7 mouse cellular contexts compared by ENCODE assay signal in genomic region chr15:81062175-81062588, GRCm38 (mm10).
DNase-seq lines count a peak whose midpoint lies in the region; ATAC-seq lines count a peak whose summit lies in the region.

No protein-coding gene starts in this region.

- H3K27me3 ChIP-seq in midbrain, embryonic 16.5 days (ENCODE audit: control insufficient read depth, insufficient read depth, low read depth, low read length) = no peaks in the 10 kb centered on the region
- no peaks in the 10 kb centered on the region for H3K27me3 ChIP-seq in midbrain, embryonic 14.5 days (ENCODE audit: control insufficient read depth, insufficient read depth, low read length)
- H3K27me3 ChIP-seq in limb, embryonic 10.5 days (ENCODE audit: low read depth, poor library complexity, severe bottlenecking) = no peaks in the 10 kb centered on the region

- no peak for DNase-seq in midbrain, embryonic 14.5 days
- DNase-seq in gastrocnemius, adult 8-10 months (ENCODE audit: low spot score in 2 of 2) = peak; percentile 59 to 75
- peak; percentile 75 for DNase-seq in limb, embryonic 10.5 days (ENCODE audit: low spot score)
- no peak for DNase-seq in left cerebral cortex, adult 9 months (ENCODE audit: low spot score in 2 of 2)
- DNase-seq in adrenal gland, postnatal 25 days = no peak
- DNase-seq in spleen, adult 12 weeks (ENCODE audit: low spot score) = no peak

- peaks cover 13% of the 10 kb centered on the region for H3K4me1 ChIP-seq in midbrain, embryonic 16.5 days (ENCODE audit: control insufficient read depth, insufficient read depth, low read length)
- H3K4me1 ChIP-seq in midbrain, embryonic 14.5 days (ENCODE audit: control insufficient read depth, insufficient read depth, low read length) = peaks cover 11% of the 10 kb centered on the region; the same call in 1 of the 2 replicates
- H3K4me1 ChIP-seq in limb, embryonic 10.5 days = peaks cover 29% of the 10 kb centered on the region

- H3K9me3 ChIP-seq in midbrain, embryonic 16.5 days (replicated peaks; ENCODE audit: control insufficient read depth, low read length, poor library complexity, severe bottlenecking) = no peaks in the 10 kb centered on the region
- no peaks in the 10 kb centered on the region for H3K9me3 ChIP-seq in midbrain, embryonic 14.5 days (ENCODE audit: control insufficient read depth, low read length)
- H3K9me3 ChIP-seq in limb, embryonic 10.5 days (replicated peaks) = no peaks in the 10 kb centered on the region

- WGBS in midbrain, embryonic 16.5 days = 28% methylated on average over 8 of the region's 8 CpGs
- WGBS in midbrain, embryonic 14.5 days = 34% methylated on average over 8 of the region's 8 CpGs
- 3% methylated on average over 8 of the region's 8 CpGs for WGBS in limb, embryonic 10.5 days

- no peak for ATAC-seq in midbrain, embryonic 16.5 days
- no peak for ATAC-seq in midbrain, embryonic 14.5 days (ENCODE audit: low FRiP score, low TSS enrichment)

- no peak overlapping the region for H3K4me3 ChIP-seq in midbrain, embryonic 16.5 days (ENCODE audit: low read depth, low read length)
- no peak overlapping the region for H3K4me3 ChIP-seq in midbrain, embryonic 14.5 days (replicated peaks; ENCODE audit: low read depth, low read length)
- H3K4me3 ChIP-seq in limb, embryonic 10.5 days = peak overlapping the region; percentile 12

- H3K27ac ChIP-seq in midbrain, embryonic 16.5 days (ENCODE audit: low read length) = 0 out of 2 replicates have a peak overlapping the region, but pooled peaks have one; percentile 5
- no peak overlapping the region for H3K27ac ChIP-seq in midbrain, embryonic 14.5 days (replicated peaks; ENCODE audit: low read depth, low read length)
- peak overlapping the region; percentile 66 for H3K27ac ChIP-seq in limb, embryonic 10.5 days

- H3K36me3 ChIP-seq in midbrain, embryonic 16.5 days (ENCODE audit: control insufficient read depth, insufficient read depth, low read length) = no peaks in the 10 kb centered on the region
- no peaks in the 10 kb centered on the region for H3K36me3 ChIP-seq in midbrain, embryonic 14.5 days (ENCODE audit: control insufficient read depth, insufficient read depth, low read length)
- 0 out of 2 replicates have a peak, but pooled peaks cover 2% of the 10 kb centered on the region for H3K36me3 ChIP-seq in limb, embryonic 10.5 days

- 0 out of 2 replicates have a peak overlapping the region, but pooled peaks have one; percentile 11 for H3K9ac ChIP-seq in midbrain, embryonic 16.5 days (ENCODE audit: low read depth, low read length)
- no peak overlapping the region for H3K9ac ChIP-seq in midbrain, embryonic 14.5 days (replicated peaks; ENCODE audit: low read length)

- H3K4me2 ChIP-seq in midbrain, embryonic 16.5 days (ENCODE audit: low read length) = no peak overlapping the region
- no peak overlapping the region for H3K4me2 ChIP-seq in midbrain, embryonic 14.5 days (ENCODE audit: low read length)

Comparison
In these comparisons a context has a peak if more than half of its experiments do, and no peak if none do; other contexts are left out.
1. DNase-seq: peak in gastrocnemius, adult 8-10 months (2 of 2) and limb, embryonic 10.5 days (single experiment); none in midbrain, embryonic 14.5 days (single experiment), left cerebral cortex, adult 9 months (0 of 2), adrenal gland, postnatal 25 days (single experiment) and spleen, adult 12 weeks (single experiment).